Mouse (Mus musculus) spleen, adult 12 weeks (tissue): ENCODE data around the gene Srcap.

Experiments used
- DNase-seq: peaks from one replicate; pipeline ENCODE4 v3.0.0; 2022; ENCODE audit warnings: low spot score

The Srcap gene

GRCm38 (mm10) chr7:127574115-127574514, 62.3 kb downstream of the Srcap start:
- DNase-seq = no peak

- DNase-seq = no peak
Observed at GRCm38 (mm10) chr7:127583260-127583659, 71.5 kb downstream of the Srcap start.

GRCm38 (mm10) chr7:127585031-127585430, 73.2 kb downstream of the Srcap start:
- no peak for DNase-seq

- DNase-seq = peak; percentile 44
Observed at GRCm38 (mm10) chr7:127586149-127586548, 74.4 kb downstream of the Srcap start.

GRCm38 (mm10) chr7:127587196-127587595, 75.4 kb downstream of the Srcap start:
- no peak for DNase-seq

GRCm38 (mm10) chr7:127588011-127588871, 76.5 kb downstream of the Srcap start, which contains the start of the genes Ccdc189 and Rnf40:
Gene Ccdc189, minus strand, starts transcription at chr7:127588595.
Gene Rnf40, plus strand, starts transcription at chr7:127588767.
- DNase-seq = peak; percentile 82

GRCm38 (mm10) chr7:127588901-127589300, 77.1 kb downstream of the Srcap start:
- DNase-seq = no peak

- DNase-seq = no peak
Observed at GRCm38 (mm10) chr7:127589637-127590036, 77.9 kb downstream of the Srcap start.

- no peak for DNase-seq
Observed at GRCm38 (mm10) chr7:127591108-127591507, 79.3 kb downstream of the Srcap start.

GRCm38 (mm10) chr7:127592575-127592974, 80.8 kb downstream of the Srcap start:
- no peak for DNase-seq

- no peak for DNase-seq
Observed at GRCm38 (mm10) chr7:127596747-127597146, 85.0 kb downstream of the Srcap start.

GRCm38 (mm10) chr7:127600612-127601011, 88.8 kb downstream of the Srcap start:
- no peak for DNase-seq

- no peak for DNase-seq
Observed at GRCm38 (mm10) chr7:127601735-127602134, 90.0 kb downstream of the Srcap start.

- no peak for DNase-seq
Observed at GRCm38 (mm10) chr7:127602903-127603302, 91.1 kb downstream of the Srcap start.

GRCm38 (mm10) chr7:127604256-127604655, 92.5 kb downstream of the Srcap start:
- no peak for DNase-seq

GRCm38 (mm10) chr7:127607150-127607549, 95.4 kb downstream of the Srcap start:
- DNase-seq = no peak
